Mouse (Mus musculus) thymus, postnatal 36 days (tissue): Measurements from ENCODE around the gene Cdrt4.

Source experiments
- DNase-seq, 2 experiments: peaks; one replicate each; pipeline ENCODE4 v3.0.0; 2022; ENCODE audit warnings: mixed read lengths in 2 of 2

Gene Cdrt4

DNA sequence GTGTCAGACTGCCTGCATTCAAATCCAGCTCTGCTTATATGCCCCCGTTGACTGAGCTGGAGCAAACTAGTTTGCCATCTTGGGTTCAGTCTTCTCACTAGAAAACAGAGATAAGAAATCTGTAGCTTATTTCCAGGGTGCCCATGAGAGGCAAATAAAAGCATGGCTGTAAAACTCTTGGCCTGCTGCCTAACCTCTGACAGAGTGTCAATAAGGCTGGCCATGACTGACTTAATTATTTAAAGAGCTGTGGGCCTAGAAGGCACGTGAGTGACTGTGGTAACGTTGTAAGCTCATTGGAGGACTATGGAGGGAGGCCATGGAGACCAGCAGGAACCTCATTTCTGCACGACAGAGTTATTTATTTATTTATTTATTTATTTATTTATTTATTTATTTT, 5.5 kb upstream of the Cdrt4 start:
- no peak for DNase-seq

DNA sequence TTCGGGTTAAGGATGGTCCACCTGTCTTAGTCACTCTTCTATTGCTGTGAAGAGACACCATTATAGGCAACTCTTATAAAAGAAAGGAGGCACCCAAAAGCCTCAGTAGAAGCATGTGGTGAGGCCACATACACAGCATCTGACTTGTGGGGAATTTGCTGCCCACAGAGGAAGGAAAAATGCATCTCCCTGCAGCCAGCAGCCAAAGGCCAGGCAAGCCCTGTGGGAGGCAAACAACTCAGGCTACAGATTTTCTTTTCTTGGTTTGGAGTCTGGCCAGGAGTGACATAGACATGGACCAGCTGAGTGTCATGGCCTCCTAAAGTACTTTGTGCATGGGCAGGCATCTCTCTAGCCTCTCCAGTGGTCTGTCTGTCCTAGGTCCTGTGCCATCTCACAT, 1.4 kb upstream of the Cdrt4 start:
- DNase-seq, result no peak

DNA sequence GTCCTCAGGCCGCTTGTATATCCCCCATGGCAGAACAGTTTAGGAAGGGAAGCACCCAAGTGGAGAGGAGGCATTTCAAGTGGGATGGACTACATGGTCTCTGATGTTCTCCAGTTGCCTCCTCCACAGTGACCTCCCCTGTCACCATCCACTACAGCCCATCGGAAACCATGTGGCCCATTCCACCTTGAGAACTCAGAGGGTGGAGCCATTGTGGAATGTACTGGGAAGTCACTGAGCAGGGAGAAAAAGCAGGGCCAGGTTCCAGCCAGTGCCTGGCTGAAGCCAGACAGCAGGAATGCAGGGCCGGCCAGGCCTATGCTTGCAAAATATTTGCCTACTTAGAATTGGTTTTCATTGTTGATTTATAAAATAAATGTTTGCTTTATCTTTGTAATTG, 3.8 kb downstream of the Cdrt4 start:
- DNase-seq, result no peak

DNA sequence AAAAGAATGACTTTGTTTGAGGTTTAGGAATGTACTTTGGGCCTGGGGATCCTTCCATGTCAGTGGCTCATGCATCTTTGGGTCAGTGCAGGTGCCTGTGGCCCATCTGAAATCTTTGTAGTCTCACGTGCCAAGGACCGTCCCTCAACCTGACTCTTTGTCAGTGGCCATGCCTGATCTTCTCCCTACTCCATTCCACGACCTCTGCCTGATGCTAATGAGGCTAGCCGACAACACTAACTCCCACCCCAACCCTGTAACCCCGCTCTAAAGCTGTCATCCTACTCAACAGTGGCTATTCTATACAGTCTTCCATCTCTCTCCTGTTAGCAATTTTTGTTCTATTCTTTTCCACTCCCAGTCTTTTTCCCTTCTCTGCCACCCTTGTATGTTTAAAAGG, 4.2 kb downstream of the Cdrt4 start:
- DNase-seq, result no peak

DNA sequence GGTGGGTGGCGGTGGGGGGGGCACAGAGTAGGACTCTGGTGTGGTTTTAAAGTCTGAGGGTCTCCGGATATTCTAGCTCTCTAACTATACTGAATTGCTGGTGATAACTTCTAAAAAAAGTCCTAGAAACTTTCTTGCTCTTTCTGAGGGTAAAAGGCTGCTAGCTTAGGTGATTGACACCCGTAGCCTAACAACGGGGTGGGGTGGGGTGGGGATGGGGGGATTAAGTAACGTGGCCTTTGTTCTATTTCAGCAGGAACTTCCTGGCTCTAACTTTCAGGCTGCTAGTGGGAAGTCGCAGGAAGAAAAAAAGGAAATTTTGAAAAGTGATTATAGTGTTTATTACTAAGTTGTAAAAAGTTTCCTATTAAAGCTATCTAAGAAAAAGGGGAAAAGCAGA, 4.8 kb downstream of the Cdrt4 start:
- DNase-seq, result no peak

DNA sequence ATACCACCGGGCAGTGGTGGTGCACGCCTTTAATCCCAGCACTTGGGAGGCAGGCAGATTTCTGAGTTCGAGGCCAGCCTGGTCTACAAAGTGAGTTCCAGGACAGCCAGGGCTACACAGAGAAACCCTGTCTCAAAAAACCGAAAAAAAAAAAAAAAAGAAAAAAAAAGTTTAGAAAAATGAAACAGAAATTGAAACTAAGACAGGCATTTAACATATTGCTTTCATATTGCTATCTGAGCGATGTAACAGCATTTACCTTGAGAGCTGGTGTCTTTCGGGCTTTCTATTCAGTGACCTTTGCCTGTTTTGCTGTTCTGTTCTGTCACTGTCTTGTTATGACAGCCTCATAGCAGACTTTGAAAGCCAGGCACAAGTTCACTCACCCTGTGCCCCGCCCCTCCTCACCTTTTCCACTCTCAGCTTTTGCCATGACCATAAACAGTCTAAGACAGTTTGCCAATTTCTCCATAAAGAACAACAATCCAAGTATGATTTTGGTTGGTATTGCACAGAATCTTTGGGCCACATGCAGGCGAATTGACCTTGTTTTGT, 6.7 kb downstream of the Cdrt4 start:
- no peak for DNase-seq

DNA sequence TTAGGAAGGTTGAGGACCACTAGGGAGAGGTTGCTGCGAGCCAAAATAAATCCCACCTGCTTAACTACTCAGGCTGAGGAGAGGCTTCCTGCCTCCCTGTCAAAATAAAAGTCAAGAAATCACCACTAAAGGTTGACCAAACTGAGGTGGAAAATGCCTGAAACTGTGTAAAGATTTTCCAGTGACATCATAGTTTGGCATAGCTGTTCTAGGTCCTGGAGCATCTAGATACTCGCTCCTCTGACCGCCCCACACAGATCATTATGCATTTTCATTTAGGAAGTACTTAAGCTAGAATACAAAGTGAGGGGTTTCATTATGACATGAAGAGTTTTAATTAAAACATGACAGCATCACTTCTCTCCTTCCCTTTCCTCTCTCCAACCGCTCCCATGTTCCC, 12.3 kb downstream of the Cdrt4 start:
- no peak for DNase-seq

DNA sequence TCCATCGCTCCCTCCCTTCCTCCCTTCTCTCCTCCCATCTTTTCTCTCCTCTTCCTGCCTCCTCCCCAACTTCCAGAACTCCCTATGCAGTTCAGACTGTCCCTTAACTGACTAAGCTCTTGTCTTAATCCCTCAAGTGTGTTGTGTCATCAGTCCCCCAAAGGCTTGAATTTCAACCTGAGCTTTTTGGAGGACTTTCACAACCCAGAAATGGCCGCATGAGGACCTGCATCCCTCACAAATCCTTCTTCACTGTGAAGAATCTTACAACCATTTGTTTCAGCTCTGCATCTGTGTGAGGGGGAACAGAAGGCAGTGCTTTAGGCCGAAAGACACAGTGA, 15.4 kb downstream of the Cdrt4 start:
- DNase-seq, result no peak

DNA sequence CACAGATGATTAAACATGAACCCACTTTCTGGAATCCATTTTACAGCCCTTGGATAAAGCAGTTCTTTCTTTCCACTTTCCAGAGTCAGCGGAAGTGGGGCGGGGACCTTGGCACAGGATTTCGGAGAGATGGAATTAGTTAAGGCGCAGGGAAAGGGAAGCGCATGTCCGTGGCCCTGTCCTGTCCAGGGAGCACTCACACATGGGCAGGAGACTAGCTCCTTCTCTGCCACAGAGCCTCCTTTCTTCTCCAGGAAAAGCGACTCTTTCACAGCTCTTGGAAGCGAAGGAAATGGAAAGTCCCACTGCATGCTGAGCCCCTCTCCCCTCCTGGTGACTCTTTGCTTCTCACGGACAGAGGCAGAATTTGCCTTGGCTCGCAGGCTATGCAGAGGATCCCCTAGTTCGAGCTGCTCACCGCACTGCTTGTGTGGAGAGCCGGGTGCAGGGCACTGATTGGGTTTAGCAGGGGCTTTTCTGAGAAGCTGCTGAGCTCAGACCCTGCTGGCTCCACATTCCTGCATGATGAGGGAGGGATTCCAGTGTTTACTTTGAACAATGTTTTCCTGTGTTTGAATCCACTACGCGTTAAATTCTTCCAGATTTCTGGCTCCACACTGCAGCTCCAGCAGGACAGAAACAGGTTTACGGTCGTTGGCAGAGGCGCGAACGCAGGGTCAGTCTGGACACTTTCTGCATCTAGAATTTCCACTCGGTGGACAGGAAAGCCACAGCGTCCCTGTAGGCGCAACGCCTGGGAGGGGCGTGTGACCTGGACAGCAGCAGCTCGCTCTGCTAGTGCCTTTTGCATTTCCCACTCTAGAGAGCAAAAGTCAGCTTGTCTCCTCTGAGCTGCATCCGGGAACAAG, 16.0 kb downstream of the Cdrt4 start:
- DNase-seq, result no peak

DNA sequence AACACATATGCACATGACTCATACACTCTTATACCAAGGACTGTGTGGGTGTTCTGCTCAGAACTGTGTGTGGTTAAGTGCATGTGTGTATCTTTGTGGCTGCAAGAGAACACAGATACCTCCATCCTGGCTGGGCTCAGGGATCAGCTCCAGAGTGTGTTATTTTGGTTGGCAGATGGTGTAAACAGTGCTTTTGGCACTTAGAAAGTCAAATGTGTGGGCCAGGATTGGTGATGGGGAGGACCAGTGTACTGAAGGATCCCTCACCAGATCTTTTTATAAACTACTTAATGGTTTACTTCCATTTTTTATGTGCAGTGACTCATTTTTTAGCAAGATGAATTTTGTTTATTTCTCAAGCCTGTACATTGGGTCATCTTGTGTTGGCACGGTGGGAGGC, 26.2 kb downstream of the Cdrt4 start:
- DNase-seq, result no peak

DNA sequence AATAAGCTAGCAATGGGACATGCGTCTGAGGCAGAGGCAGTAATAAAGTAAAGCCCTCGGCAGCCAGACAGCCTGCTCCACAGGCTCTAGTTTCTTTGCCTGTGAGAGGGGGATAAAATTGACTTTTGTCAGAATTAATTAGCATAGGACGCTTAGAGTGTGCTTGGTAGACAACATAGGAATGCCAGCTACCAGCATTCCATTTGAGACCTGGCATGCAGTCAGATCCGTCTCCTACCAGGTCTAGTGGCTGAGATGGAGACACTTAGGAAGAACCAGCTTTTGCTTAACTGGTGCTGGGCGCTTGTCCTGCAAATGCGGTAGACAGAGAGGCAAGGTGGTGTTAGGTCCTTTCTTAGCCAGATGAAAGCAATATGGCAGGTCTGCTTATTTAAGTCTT, 27.9 kb downstream of the Cdrt4 start:
- no peak for DNase-seq

DNA sequence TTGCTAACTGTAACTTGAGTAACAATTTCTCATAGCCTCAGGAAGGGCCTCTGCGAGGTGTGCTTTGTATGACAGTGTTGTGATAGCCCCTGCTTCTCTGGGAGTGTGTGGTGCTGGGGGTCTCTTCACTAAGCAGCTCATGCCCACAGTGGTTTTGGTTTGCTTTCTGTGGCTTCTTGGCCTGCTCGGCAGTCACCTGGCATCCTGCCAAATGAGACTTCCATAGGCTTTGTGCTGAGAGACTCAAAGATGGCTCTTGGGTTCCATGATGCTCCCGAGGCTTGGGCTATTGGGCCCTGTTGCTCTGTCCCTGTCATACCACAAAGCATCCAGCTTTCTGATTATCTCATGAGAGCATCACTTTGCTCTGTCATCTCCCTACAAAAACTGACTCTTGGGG, 30.7 kb downstream of the Cdrt4 start:
- no peak for DNase-seq

DNA sequence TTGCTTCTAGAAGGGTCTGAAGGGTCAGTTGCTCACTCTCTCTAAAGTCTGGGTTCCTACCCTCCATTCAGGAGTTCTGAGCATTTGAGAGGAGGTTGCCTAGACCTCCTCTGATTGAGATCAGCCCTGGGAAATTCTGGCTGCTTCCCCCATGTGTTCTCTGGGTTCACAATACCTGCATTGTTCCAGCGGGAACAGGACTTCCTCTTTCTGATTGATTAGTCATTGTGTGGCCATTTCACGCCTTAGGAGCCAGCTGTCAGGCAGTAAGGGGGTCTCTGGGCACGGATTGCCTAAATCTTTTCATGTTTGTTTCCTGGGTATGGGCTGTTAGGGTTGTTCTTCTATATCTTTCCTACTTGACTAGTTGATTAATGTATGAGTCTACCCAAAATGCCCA, 32.8 kb downstream of the Cdrt4 start:
- no peak for DNase-seq

DNA sequence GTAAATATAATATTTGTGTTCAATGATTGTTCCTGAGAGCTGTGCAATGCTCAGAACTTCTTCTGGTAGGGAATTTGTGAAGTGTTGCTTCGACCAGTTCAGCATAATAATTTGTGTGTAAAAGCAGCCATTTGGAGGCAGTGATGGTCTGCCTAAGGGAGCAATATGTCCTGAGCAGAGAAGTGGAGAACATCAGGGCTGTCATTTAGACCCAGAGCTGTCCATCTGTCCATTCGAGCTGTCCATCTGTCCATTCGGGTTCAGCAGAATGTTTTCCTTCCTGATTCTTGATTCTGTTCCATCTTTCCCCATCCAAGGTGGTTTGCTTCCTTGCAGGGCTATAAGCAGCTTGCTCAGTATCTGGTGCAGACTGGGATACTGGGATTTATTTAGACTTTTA, 33.4 kb downstream of the Cdrt4 start:
- no peak for DNase-seq

DNA sequence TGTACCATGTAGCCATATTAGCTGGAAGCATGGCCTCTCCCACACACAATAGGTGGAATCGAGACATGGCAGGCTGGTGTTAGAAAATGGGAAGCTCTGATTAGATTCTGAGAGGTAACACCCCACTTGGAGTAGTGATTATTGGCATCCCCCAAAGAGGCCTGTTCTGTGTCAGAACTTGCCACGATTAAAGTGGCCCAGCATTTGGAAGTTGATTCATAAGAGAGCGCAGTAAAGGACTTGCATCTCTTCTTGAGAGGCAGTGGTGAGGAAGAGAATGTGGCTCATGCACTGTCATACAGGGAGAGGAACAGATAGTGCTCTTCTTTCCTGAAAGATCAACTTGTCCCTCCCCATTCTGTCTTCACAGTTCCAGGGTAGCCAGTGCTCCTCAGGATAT, 34.1 kb downstream of the Cdrt4 start:
- no peak for DNase-seq

DNA sequence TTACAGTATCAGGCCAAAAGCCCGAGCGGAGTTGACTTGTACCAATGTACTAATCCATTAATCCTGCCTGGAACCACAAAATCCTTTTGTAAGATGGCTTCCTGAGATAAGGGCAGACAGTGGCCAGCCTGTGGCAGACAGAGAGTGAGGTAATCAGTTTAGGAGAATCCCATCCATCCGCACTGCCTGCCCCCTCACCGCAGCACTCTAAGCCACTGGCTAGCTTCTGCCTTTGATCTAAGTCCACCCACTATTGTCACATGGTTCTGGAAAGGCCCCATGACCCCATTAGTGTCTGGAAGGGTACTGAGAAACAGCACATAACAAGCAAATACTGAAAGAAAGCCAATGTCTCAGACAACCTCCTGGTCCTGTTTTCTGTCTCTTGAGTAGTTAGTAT, 35.6 kb downstream of the Cdrt4 start:
- DNase-seq, result no peak

DNA sequence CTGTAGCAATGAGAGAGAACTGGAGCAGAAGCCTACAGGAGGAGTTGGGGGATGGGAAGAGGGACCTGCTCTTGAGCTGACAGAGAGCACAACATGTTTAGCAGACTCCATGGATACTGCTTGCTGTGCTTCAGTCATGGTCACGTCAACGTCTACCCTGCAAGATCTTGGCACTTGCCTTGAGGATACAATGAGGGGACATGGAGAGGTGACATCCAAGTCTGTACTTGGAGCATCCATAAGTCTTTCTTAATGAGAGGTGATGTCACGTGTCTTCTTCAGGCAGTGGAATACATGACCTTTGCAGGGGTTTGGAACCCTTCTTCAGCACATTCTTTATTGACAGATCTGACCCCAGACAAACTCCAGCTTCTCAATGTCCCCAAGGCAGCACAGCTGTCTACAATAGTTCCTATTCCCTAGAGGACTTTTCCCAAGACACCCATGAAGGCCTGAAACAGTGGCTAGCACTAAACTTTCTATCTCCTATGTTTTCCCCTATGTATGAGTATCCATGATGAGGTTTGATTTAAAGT, 39.2 kb downstream of the Cdrt4 start:
- DNase-seq, result no peak

DNA sequence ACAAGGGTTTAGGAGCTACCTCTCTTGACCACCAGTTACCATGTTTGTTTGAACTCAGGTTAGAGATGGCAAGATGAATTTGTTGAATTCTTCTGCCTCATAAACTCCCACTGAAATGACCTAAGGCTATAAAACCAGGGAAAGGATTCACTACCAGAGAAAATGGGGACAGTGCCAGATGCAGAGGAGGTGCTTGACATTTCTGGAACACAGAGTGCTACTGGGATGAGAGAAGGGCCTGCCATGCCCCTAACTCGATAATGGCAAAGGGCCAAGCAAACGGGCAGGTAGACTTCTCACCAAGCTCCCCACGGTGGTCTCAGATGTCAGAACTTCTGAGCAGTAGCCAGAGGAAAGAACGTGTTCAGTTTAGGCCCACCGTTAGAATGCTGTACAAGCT, 39.8 kb downstream of the Cdrt4 start:
- DNase-seq, result no peak

DNA sequence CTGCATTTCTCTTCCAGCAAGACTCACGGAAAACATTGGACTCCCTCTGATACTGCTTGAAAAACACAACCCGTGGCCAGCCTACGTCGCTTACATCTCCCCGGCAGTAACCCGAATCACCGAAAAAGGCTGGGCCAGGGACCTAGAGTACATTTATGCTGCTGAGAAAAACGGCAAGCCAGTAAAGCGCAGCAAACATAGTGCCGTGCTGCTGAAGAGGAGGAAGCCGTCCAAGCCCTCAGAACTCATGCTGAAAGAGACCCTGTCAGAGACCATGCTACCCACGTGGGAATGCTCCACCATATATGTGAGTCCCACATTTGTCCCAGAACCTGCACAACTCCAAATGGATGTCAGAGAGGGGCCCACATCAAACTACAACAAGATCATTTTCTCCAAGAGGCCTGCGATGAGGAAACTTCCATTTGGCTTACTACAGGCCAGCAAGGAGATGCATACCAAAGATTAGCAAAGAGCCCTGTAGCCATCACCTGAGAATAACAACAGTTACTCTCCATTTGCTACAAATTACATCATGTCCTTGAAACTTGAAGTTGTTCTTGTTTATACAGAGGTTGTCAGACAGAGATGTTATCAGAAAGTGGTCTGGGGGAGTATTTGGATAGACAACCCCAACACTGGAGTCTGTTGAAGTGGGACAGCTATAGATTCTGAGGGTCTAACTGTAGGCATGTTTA, 41.7 kb downstream of the Cdrt4 start:
- DNase-seq, result no peak

DNA sequence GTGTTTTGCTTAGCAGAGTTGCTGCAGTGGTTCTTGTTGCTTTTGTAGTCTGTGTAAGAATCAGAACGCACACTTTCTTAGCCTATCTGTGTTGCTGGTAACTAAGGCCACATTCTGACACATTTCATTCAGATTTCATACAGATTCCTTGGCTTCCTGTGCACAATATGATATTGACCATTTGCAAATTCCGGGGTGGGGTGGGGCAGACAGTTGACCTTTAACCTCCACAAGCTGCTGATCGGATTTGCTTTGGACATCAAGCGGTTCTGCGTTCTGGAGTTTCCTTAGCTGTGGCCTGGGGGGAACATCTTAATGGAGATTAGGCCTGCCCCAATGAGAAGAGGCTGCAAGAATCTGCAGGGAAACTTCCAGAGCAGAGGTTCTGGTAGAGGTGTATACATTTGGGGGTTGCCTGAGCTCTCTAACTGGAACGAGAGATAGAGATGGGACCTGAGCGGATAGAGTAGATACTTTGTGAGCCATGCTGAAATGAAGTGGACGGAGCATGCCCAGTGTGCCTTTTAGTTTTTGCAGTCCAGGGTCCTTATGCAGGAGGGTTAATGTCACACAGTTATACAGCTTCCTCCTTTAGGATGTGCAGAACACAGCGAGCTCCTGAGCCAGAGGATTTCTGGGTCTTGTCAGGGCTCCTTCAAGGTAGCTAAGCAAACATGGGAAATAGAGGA, 44.2 kb downstream of the Cdrt4 start:
- DNase-seq, result no peak

DNA sequence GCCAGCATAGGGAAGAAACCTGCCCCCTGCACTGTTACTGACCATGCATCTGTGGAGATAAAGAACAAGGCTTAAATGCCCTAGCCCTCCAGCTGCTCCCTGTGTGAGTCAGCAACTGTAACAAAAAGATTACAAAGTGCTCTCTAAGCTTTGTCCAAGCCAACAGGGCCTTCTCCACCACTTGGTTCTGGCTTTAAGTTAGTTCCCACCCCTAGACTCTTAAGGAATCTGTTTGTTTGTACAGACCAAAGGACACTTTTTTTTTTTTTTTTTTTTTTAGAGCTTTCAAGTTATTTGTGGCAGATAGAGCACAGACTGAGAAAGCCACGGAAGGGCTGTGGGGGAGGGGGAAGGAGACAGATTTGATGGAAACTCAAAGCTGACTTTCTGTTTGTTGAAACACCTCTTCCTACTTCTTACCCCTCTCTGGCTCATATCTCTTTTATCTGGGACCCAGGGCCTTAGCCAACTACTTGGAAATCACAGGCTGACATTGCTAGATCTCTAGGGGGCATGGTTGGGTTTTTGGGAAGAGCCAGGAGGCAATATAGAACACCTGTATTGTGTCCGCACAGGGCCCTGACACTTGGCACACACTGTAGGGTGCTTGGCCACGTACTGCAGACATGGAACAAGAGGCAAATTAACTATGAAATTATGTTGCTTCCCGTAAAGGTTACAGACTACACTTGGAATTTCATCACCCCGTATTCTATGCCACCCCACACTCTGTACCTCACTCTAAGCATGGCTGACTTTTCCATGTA, 44.9 kb downstream of the Cdrt4 start:
- no peak for DNase-seq

DNA sequence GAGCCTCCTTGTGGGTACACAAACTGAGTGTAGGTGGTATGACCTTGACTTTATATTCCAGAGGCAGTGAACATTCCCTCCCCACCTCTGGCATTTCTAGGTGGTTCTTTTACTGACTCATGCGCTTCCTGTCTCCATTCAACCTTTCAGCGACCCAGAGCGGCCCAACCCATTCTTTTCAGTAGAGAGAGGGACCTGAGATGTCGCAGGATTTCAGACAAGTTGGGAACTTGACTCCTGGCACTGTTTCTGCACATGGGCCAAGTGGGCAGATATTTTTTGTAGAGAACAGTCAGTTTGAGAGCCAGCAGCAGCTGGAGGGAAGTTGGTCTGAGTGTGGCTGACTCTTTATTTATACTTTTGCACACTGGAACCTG, 45.5 kb downstream of the Cdrt4 start:
- no peak for DNase-seq
